Mouse (Mus musculus): ENCODE measurements around the gene H2afz. TPM values are rescaled to one million over a fixed set of nuclear protein-coding genes. Genes with fewer than 3 reads are reported as not detected.

The H2afz gene
- polyA plus RNA-seq, 1 experiment from 2014 or later = 2,789 TPM

DNA sequence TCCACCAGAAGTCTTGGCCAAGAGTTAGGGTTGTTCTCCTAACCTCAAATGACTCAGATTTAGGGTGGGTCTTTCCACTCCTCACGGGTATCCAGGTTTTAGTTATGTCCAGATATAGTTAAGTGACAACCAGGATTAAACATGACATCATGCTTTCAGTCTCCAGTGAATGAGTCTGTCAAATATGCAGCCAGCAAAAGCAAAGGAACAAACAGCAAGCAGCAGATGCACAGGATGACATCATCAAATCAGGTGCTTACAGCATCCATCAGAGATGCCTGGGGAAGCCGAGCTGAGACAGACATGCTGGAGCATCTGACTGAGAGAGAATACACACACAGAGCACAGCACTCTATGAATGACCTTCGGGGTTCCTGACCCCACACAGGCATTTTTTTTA is 9.0 kb upstream of the H2afz start:
- H3K4me2 ChIP-seq (replicated peaks; ENCODE audit: low read depth, low read length) = no peak overlapping the region
- H3K36me3 ChIP-seq (ENCODE audit: control insufficient read depth, insufficient read depth, low read length) = no peaks in the 10 kb centered on the region
- H3K9ac ChIP-seq (ENCODE audit: low read depth, low read length) = no peak overlapping the region
- H3K9me3 ChIP-seq (ENCODE audit: control insufficient read depth, low read length) = no peaks in the 10 kb centered on the region
- ATAC-seq (ENCODE audit: low FRiP score) (no peak), DNase-seq (ENCODE audit: low spot score) (no peak)
- 81% methylated on average over 3 of the region's 3 CpGs for WGBS
- no peaks in the 10 kb centered on the region for H3K4me1 ChIP-seq (replicated peaks; ENCODE audit: control insufficient read depth, insufficient read depth, low read length)
- no peak overlapping the region for H3K4me3 ChIP-seq (ENCODE audit: low read depth, low read length)
- no peak overlapping the region for H3K27ac ChIP-seq (ENCODE audit: low read depth, low read length)
- H3K27me3 ChIP-seq (ENCODE audit: control insufficient read depth, insufficient read depth, low read length) = no peaks in the 10 kb centered on the region

DNA sequence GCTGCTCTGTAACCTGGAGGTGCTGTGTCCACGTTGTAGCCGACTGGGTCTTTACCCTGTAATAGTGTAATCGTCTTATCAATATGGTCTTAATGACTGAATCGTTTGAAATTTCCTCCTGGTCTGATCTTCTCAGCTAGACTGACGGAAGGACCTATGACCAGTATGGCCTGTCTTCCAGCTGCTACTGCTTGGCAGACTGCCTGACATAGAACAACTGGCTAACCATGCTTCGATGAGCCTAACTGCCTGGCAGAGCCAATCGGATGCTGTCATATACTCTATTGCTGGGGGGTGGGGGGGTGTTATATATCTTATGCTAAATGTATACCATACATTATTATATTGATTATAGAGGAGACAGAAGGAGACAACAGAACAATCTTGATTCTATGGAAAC is 8.2 kb upstream of the H2afz start:
- Histone ChIP-seq H3K9ac (ENCODE audit: low read depth, low read length) (no peak overlapping the region), H3K4me3 (ENCODE audit: low read depth, low read length) (no peak overlapping the region), H3K9me3 (ENCODE audit: control insufficient read depth, low read length) (no peaks in the 10 kb centered on the region), H3K4me2 (replicated peaks; ENCODE audit: low read depth, low read length) (no peak overlapping the region), H3K27me3 (ENCODE audit: control insufficient read depth, insufficient read depth, low read length) (no peaks in the 10 kb centered on the region), H3K36me3 (ENCODE audit: control insufficient read depth, insufficient read depth, low read length) (no peaks in the 10 kb centered on the region), H3K4me1 (replicated peaks; ENCODE audit: control insufficient read depth, insufficient read depth, low read length) (no peaks in the 10 kb centered on the region), H3K27ac (ENCODE audit: low read depth, low read length) (no peak overlapping the region)
- 87% methylated on average over 7 of the region's 7 CpGs for WGBS
- ATAC-seq (ENCODE audit: low FRiP score) (no peak), DNase-seq (ENCODE audit: low spot score) (no peak)

DNA sequence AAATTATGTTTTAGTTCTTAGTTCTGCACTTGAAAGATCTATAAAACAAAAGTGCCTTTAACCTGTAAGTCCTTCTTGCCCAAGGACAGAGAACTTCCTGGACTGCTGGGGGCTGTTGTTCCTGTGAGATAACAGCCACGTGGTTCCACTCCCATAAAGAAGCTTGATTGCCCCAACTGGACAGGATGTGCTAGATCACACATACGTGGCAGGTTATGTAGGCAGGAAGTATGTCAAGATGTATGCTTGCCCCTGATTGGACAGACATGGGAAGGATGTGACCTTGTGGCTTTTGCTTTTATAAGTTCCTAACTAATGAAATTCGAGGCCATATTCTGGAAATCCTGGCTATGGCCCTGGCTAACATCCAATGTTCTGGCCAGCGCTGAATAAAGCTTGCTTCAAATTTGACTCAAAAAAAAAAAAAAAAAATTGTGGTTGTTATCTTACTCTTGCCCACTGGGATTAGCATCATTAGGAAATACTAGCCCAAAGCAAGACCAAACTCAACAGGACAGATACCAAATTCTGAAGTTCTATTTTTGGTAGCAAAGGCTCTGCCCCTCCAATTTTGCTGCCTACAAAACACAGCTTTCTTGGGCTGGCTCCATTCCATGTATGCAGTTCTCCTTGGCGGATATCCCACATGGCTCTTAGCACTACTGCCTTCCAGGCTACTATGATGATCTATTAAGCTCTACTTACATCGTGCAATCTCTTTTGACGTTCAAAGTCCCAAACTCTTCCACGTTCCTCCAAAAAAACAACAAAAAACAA is 3.7 kb upstream of the H2afz start:
- DNase-seq (ENCODE audit: low spot score) = no peak
- H3K9me3 ChIP-seq (ENCODE audit: control insufficient read depth, low read length) = no peaks in the 10 kb centered on the region
- no peak overlapping the region for H3K4me3 ChIP-seq (ENCODE audit: low read depth, low read length)
- H3K27ac ChIP-seq (ENCODE audit: low read depth, low read length) = no peak overlapping the region
- no peak overlapping the region for H3K4me2 ChIP-seq (replicated peaks; ENCODE audit: low read depth, low read length)
- 85% methylated on average over 8 of the region's 8 CpGs for WGBS
- H3K9ac ChIP-seq (ENCODE audit: low read depth, low read length) = no peak overlapping the region
- no peak for ATAC-seq (ENCODE audit: low FRiP score)
- no peaks in the 10 kb centered on the region for H3K27me3 ChIP-seq (ENCODE audit: control insufficient read depth, insufficient read depth, low read length)
- H3K4me1 ChIP-seq (replicated peaks; ENCODE audit: control insufficient read depth, insufficient read depth, low read length) = no peaks in the 10 kb centered on the region
- no peaks in the 10 kb centered on the region for H3K36me3 ChIP-seq (ENCODE audit: control insufficient read depth, insufficient read depth, low read length)

DNA sequence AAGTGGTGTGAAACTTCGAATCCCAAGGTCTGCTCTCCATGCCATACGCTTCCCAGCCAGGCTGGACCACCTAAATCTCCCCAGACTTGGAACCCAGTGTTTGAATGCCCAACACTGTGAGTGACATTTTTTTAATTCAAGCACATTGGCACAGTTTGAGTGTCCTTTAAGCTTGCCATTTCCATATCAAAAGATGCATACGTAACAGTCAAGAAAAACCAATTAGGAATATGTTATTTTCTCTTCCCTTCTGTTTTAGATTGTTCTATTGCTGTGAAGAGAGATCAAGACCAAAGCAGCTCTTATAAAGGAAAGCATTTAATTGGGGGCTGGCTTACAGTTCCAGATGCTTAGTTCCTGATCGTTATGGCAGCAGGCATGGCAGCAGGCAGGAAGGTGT is 2.9 kb upstream of the H2afz start:
- Histone ChIP-seq H3K4me1 (replicated peaks; ENCODE audit: control insufficient read depth, insufficient read depth, low read length) (no peaks in the 10 kb centered on the region), H3K36me3 (ENCODE audit: control insufficient read depth, insufficient read depth, low read length) (no peaks in the 10 kb centered on the region), H3K9ac (ENCODE audit: low read depth, low read length) (no peak overlapping the region), H3K27me3 (ENCODE audit: control insufficient read depth, insufficient read depth, low read length) (no peaks in the 10 kb centered on the region), H3K4me3 (ENCODE audit: low read depth, low read length) (no peak overlapping the region), H3K4me2 (replicated peaks; ENCODE audit: low read depth, low read length) (no peak overlapping the region), H3K27ac (ENCODE audit: low read depth, low read length) (no peak overlapping the region), H3K9me3 (ENCODE audit: control insufficient read depth, low read length) (no peaks in the 10 kb centered on the region)
- DNase-seq (ENCODE audit: low spot score) (no peak), ATAC-seq (ENCODE audit: low FRiP score) (no peak)
- WGBS = 88% methylated on average over 4 of the region's 4 CpGs

DNA sequence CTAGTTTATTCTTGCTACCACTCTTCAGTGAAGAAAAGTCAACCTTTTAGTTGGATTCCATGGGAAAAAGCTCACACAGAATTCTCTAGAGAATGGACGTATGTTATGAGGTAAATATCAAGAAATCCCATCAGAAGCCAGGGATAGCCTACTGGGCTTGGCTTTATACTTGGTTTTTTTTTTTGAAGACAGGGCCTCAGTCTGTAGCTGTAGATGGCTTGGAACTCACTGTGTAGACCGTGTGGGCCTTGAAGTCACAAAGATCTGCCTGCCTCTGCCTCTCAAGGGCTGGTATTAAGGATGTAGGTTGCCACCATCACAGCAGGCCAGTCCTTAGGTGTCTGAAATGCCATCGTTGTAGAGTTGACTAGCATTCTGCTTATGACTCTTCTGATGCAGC is 1.7 kb upstream of the H2afz start:
- ATAC-seq (ENCODE audit: low FRiP score) (no peak), DNase-seq (ENCODE audit: low spot score) (no peak)
- no peak overlapping the region for H3K27ac ChIP-seq (ENCODE audit: low read depth, low read length)
- no peak overlapping the region for H3K9ac ChIP-seq (ENCODE audit: low read depth, low read length)
- H3K4me2 ChIP-seq (replicated peaks; ENCODE audit: low read depth, low read length) = no peak overlapping the region
- H3K27me3 ChIP-seq (ENCODE audit: control insufficient read depth, insufficient read depth, low read length) = no peaks in the 10 kb centered on the region
- H3K36me3 ChIP-seq (ENCODE audit: control insufficient read depth, insufficient read depth, low read length) = no peaks in the 10 kb centered on the region
- H3K4me1 ChIP-seq (replicated peaks; ENCODE audit: control insufficient read depth, insufficient read depth, low read length) = 0 out of 2 replicates have a peak, but pooled peaks cover 2% of the 10 kb centered on the region
- WGBS = 84% methylated on average over 3 of the region's 3 CpGs
- no peak overlapping the region for H3K4me3 ChIP-seq (ENCODE audit: low read depth, low read length)
- H3K9me3 ChIP-seq (ENCODE audit: control insufficient read depth, low read length) = no peaks in the 10 kb centered on the region

DNA sequence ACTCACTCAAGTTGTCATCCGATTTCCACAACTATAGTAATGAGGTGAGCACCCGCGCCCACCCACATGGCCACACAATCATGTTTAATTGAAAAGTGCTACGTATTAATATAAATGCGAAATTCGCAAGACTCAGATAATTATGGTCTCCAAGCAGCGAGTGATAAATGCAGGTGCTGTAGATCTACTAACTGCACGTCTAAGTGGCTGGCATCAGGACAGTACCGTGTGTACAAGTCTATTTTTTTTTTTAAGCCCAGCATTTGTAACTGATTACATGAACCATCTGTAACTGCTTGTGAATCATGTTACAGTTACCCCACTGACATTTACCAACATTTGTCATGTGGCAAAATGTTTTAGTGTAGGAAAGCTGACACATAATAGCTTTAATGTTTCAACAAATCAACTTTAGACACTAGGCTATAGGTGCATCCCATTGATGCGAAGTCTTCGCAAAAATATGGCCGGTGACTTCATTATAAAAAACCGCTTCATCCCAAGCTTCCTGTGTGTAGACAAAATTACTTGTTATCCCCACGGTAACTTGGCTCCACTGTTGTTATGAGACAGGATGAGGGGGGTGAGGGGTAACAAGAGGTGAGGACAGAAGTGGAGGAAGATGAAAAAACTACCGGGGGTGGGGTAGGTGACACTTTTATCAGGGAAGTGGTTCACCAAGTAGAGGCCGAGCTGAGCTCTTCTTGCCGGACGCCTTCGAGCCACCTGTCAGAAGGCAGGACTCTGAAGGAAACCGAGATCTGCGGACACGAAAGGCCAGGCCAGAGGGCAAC is 760 bp upstream of the H2afz start:
- peak; percentile 36; the same call in 1 of the 2 replicates for ATAC-seq (ENCODE audit: low FRiP score)
- Histone ChIP-seq H3K4me1 (replicated peaks; ENCODE audit: control insufficient read depth, insufficient read depth, low read length) (0 out of 2 replicates have a peak, but pooled peaks cover 2% of the 10 kb centered on the region), H3K27ac (ENCODE audit: low read depth, low read length) (peak overlapping the region; percentile 61), H3K36me3 (ENCODE audit: control insufficient read depth, insufficient read depth, low read length) (no peaks in the 10 kb centered on the region), H3K9ac (ENCODE audit: low read depth, low read length) (peak overlapping the region; percentile 42), H3K4me3 (ENCODE audit: low read depth, low read length) (peak overlapping the region; percentile 87), H3K27me3 (ENCODE audit: control insufficient read depth, insufficient read depth, low read length) (no peaks in the 10 kb centered on the region), H3K4me2 (replicated peaks; ENCODE audit: low read depth, low read length) (peak overlapping the region; percentile 48), H3K9me3 (ENCODE audit: control insufficient read depth, low read length) (no peaks in the 10 kb centered on the region)
- DNase-seq (ENCODE audit: low spot score) = no peak
- 43% methylated on average over 22 of the region's 22 CpGs for WGBS

DNA sequence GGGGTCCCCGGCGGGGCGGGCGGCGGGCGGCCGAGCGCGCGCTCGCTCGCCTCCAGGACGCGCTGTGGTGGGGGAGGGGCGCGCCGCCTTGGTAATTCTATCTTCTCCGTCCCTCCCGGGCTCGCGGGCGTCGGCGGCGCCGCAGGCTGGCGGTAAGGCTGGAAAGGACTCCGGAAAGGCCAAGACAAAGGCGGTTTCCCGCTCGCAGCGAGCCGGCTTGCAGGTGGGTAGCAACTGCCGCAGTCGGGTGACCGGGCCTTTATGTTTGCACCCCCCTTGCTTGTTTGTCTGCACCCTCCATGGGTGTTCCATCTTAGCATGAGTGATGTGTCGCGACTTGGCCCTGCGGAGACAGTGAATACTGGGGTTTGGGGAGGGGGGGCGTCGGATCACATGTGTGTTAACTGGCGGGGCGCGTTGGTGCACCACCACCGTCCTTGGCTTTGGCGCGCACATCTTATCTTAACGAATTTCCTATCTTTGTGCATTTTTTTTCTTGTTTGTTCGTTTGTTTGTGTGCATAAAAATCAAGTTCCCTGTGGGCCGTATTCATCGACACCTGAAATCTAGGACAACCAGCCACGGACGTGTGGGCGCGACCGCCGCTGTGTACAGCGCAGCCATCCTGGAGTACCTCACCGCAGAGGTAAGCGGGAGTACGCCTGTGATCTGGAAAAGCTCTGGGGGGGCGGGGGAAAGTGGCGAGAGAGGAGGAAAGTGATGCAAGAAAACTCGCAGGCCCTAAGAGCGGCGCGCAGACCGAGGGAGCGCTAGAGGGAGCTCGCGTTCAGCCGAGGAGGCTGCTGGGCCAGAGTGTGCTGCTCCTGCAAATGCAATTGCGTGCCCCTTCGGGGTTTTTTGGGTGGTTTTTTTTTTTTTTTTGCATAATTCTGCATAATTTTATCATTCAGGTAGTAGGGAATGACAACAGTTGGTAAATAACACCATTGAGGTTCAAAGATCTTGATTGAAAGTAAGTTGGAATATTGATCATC is 998 bp downstream of the H2afz start:
- H3K9me3 ChIP-seq (ENCODE audit: control insufficient read depth, low read length) = no peaks in the 10 kb centered on the region
- ATAC-seq (ENCODE audit: low FRiP score) (peak; percentile 34), DNase-seq (ENCODE audit: low spot score) (peak; percentile 94)
- H3K27ac ChIP-seq (ENCODE audit: low read depth, low read length) = peak overlapping the region; percentile 98
- H3K27me3 ChIP-seq (ENCODE audit: control insufficient read depth, insufficient read depth, low read length) = no peaks in the 10 kb centered on the region
- peak overlapping the region; percentile 95 for H3K9ac ChIP-seq (ENCODE audit: low read depth, low read length)
- no peaks in the 10 kb centered on the region for H3K36me3 ChIP-seq (ENCODE audit: control insufficient read depth, insufficient read depth, low read length)
- 0 out of 2 replicates have a peak, but pooled peaks cover 2% of the 10 kb centered on the region for H3K4me1 ChIP-seq (replicated peaks; ENCODE audit: control insufficient read depth, insufficient read depth, low read length)
- peak overlapping the region; percentile 38 for H3K4me2 ChIP-seq (replicated peaks; ENCODE audit: low read depth, low read length)
- WGBS = under 1% methylated on average over 66 of the region's 74 CpGs
- peak overlapping the region; percentile 87 for H3K4me3 ChIP-seq (ENCODE audit: low read depth, low read length)

DNA sequence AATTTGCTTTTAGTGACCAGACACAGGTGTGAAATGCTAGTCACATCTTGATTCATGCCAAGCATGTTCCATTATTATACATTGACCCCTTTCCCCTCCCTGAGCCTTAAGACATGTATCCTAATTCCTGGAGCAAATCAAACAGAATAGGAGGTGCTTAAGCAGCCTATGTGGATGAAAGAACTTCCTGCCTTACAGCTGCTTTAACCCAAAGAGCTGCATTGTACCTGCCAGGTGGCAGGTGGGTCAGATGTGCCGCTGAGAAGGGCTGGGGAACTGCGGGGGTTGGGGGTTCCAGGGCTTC is 2.8 kb downstream of the H2afz start:
- DNase-seq (ENCODE audit: low spot score) (no peak), ATAC-seq (ENCODE audit: low FRiP score) (no peak)
- Histone ChIP-seq H3K9me3 (ENCODE audit: control insufficient read depth, low read length) (no peaks in the 10 kb centered on the region), H3K4me1 (replicated peaks; ENCODE audit: control insufficient read depth, insufficient read depth, low read length) (0 out of 2 replicates have a peak, but pooled peaks cover 2% of the 10 kb centered on the region), H3K4me3 (ENCODE audit: low read depth, low read length) (peak overlapping the region; percentile 61), H3K36me3 (ENCODE audit: control insufficient read depth, insufficient read depth, low read length) (no peaks in the 10 kb centered on the region), H3K4me2 (replicated peaks; ENCODE audit: low read depth, low read length) (peak overlapping the region; percentile 83), H3K9ac (ENCODE audit: low read depth, low read length) (peak overlapping the region; percentile 98), H3K27ac (ENCODE audit: low read depth, low read length) (peak overlapping the region; percentile 97), H3K27me3 (ENCODE audit: control insufficient read depth, insufficient read depth, low read length) (no peaks in the 10 kb centered on the region)
- WGBS = 0% methylated on average over 2 of the region's 2 CpGs

Data from hindbrain, embryonic 11.5 days (tissue).